17 mouse cellular contexts compared by ENCODE assay signal in genomic region chr7:49911147-49911946, GRCm38 (mm10). TPM values are rescaled to one million over a fixed set of nuclear protein-coding genes. Genes with fewer than 3 reads are reported as not detected.
A peak's percentile ranks its signal among the peaks of the same experiment; 100 is the strongest.
DNase-seq lines count a peak whose midpoint lies in the region; ATAC-seq and TF ChIP-seq lines count a peak whose summit lies in the region.
"Had no signal": no experiment of that assay in that cellular context is flagged by ENCODE, and none has a peak within 500 bp of the region (broad histone marks: within the 10 kb centered on the region; RNA-seq: fewer than 3 reads in every experiment).

No protein-coding gene starts in this region.

- no peaks in the 10 kb centered on the region for H3K36me3 ChIP-seq in forebrain, embryonic 10.5 days (replicated peaks)
- H3K36me3 ChIP-seq in forebrain, embryonic 11.5 days (ENCODE audit: control insufficient read depth, insufficient read depth, low read length), result no peaks in the 10 kb centered on the region
- H3K36me3 ChIP-seq in hindbrain, postnatal 0 days (ENCODE audit: insufficient read depth, low read length), result no peaks in the 10 kb centered on the region
- H3K36me3 ChIP-seq in neural tube, embryonic 11.5 days (ENCODE audit: control insufficient read depth, insufficient read depth, low read length), result no peaks in the 10 kb centered on the region
- H3K36me3 ChIP-seq in liver, embryonic 12.5 days, result no peaks in the 10 kb centered on the region

- WGBS in forebrain, embryonic 10.5 days, result 2% methylated on average over 23 of the region's 23 CpGs
- WGBS in forebrain, embryonic 11.5 days, result 1% methylated on average over 23 of the region's 23 CpGs
- WGBS in hindbrain, postnatal 0 days, result 1% methylated on average over 23 of the region's 23 CpGs
- WGBS in neural tube, embryonic 11.5 days, result 2% methylated on average over 23 of the region's 23 CpGs
- 6% methylated on average over 23 of the region's 23 CpGs for WGBS in liver, embryonic 12.5 days (ENCODE audit: insufficient replicate concordance)

- H3K4me3 ChIP-seq in forebrain, embryonic 10.5 days, result peak overlapping the region; percentile 0; the same call in 1 of the 2 replicates
- H3K4me3 ChIP-seq in forebrain, embryonic 11.5 days (ENCODE audit: low read depth, low read length), result no peak overlapping the region
- H3K4me3 ChIP-seq in hindbrain, postnatal 0 days (ENCODE audit: low read length), result peak overlapping the region; percentile 33
- peak overlapping the region; percentile 30 for H3K4me3 ChIP-seq in neural tube, embryonic 11.5 days (ENCODE audit: low read depth, low read length)
- H3K4me3 ChIP-seq in liver, embryonic 12.5 days, result no peak overlapping the region

- H3K9ac ChIP-seq in forebrain, embryonic 11.5 days (ENCODE audit: low read length), result no peak overlapping the region
- H3K9ac ChIP-seq in hindbrain, postnatal 0 days (replicated peaks; ENCODE audit: low read length), result peak overlapping the region; percentile 40
- H3K9ac ChIP-seq in neural tube, embryonic 11.5 days (ENCODE audit: low read length), result peak overlapping the region; percentile 39
- H3K9ac ChIP-seq in liver, embryonic 12.5 days, result no peak overlapping the region
- H3K9ac ChIP-seq: lung, embryonic 14.5 days had no signal

- H3K27ac ChIP-seq in forebrain, embryonic 10.5 days, result no peak overlapping the region
- H3K27ac ChIP-seq in forebrain, embryonic 11.5 days (ENCODE audit: low read depth, low read length), result no peak overlapping the region
- peak overlapping the region; percentile 46 for H3K27ac ChIP-seq in hindbrain, postnatal 0 days
- peak overlapping the region; percentile 35; the same call in 1 of the 2 replicates for H3K27ac ChIP-seq in neural tube, embryonic 11.5 days (ENCODE audit: low read depth, low read length)
- no peak overlapping the region for H3K27ac ChIP-seq in liver, embryonic 12.5 days

- ATAC-seq in forebrain, embryonic 11.5 days (replicated peaks; ENCODE audit: low FRiP score), result no peak
- no peak for ATAC-seq in hindbrain, postnatal 0 days
- ATAC-seq in neural tube, embryonic 11.5 days (ENCODE audit: insufficient read depth, low FRiP score, low TSS enrichment), result no peak
- no peak for ATAC-seq in liver, embryonic 12.5 days
- ATAC-seq: intestine, postnatal 0 days had no signal

- H3K27me3 ChIP-seq in forebrain, embryonic 10.5 days (ENCODE audit: poor library complexity, severe bottlenecking), result peaks cover 100% of the 10 kb centered on the region
- H3K27me3 ChIP-seq in forebrain, embryonic 11.5 days (ENCODE audit: control insufficient read depth, insufficient read depth, low read length), result peaks cover 99% of the 10 kb centered on the region
- H3K27me3 ChIP-seq in hindbrain, postnatal 0 days (ENCODE audit: insufficient read depth, low read length), result peaks cover 58% of the 10 kb centered on the region
- peaks cover 99% of the 10 kb centered on the region for H3K27me3 ChIP-seq in neural tube, embryonic 11.5 days (ENCODE audit: control insufficient read depth, insufficient read depth, low read length)
- peaks cover 100% of the 10 kb centered on the region for H3K27me3 ChIP-seq in liver, embryonic 12.5 days (replicated peaks)

- no peak for TF ChIP-seq POLR2A in brain, embryonic 14.5 days (IDR thresholded peaks at IDR 0.05; ENCODE audit: borderline replicate concordance, extremely low read depth, insufficient read depth, insufficient read length, poor library complexity, severe bottlenecking)

- H3K4me1 ChIP-seq in forebrain, embryonic 10.5 days, result peaks cover 36% of the 10 kb centered on the region
- H3K4me1 ChIP-seq in forebrain, embryonic 11.5 days (replicated peaks; ENCODE audit: control insufficient read depth, insufficient read depth, low read length), result 0 out of 2 replicates have a peak, but pooled peaks cover 4% of the 10 kb centered on the region
- H3K4me1 ChIP-seq in hindbrain, postnatal 0 days (ENCODE audit: insufficient read depth, low read length), result no peaks in the 10 kb centered on the region
- no peaks in the 10 kb centered on the region for H3K4me1 ChIP-seq in neural tube, embryonic 11.5 days (ENCODE audit: control insufficient read depth, insufficient read depth, low read length)
- no peaks in the 10 kb centered on the region for H3K4me1 ChIP-seq in liver, embryonic 12.5 days

- no peak overlapping the region for H3K4me2 ChIP-seq in forebrain, embryonic 11.5 days (ENCODE audit: low read depth, low read length, severe bottlenecking)
- peak overlapping the region; percentile 34 for H3K4me2 ChIP-seq in hindbrain, postnatal 0 days (ENCODE audit: low read depth, low read length)
- 0 out of 2 replicates have a peak overlapping the region, but pooled peaks have one; percentile 3 for H3K4me2 ChIP-seq in neural tube, embryonic 11.5 days (ENCODE audit: low read depth)
- H3K4me2 ChIP-seq in liver, embryonic 12.5 days, result no peak overlapping the region
- H3K4me2 ChIP-seq: lung, embryonic 14.5 days had no signal

- H3K9me3 ChIP-seq in forebrain, embryonic 10.5 days, result no peaks in the 10 kb centered on the region
- no peaks in the 10 kb centered on the region for H3K9me3 ChIP-seq in forebrain, embryonic 11.5 days (ENCODE audit: control insufficient read depth, low read length)
- no peaks in the 10 kb centered on the region for H3K9me3 ChIP-seq in hindbrain, postnatal 0 days (ENCODE audit: low read length)
- H3K9me3 ChIP-seq in neural tube, embryonic 11.5 days (ENCODE audit: control insufficient read depth, low read length), result no peaks in the 10 kb centered on the region
- no peaks in the 10 kb centered on the region for H3K9me3 ChIP-seq in liver, embryonic 12.5 days (replicated peaks)

- TF ChIP-seq CTCF in brain, embryonic 14.5 days (IDR thresholded peaks at IDR 0.05; ENCODE audit: borderline replicate concordance, extremely low read depth, insufficient read depth, insufficient read length), result no peak
- no peak for TF ChIP-seq CTCF in hindbrain, postnatal 0 days (IDR thresholded peaks at IDR 0.05; ENCODE audit: low read depth)

- peak; percentile 33 for DNase-seq in forebrain, embryonic 10.5 days (ENCODE audit: extremely low spot score, low spot score)
- DNase-seq in forebrain, embryonic 11.5 days (ENCODE audit: low spot score), result no peak
- peak; percentile 27 for DNase-seq in brain, embryonic 14.5 days (ENCODE audit: low read depth)
- DNase-seq in hindbrain, postnatal 0 days (ENCODE audit: low spot score), result peak; percentile 27
- peak; percentile 38 for DNase-seq in neural tube, embryonic 11.5 days (ENCODE audit: low spot score)
- DNase-seq in thymus, postnatal 25 days, result no peak
- DNase-seq in gastrocnemius, adult 18-20 months (ENCODE audit: low spot score), result no peak
- DNase-seq: adrenal gland, adult 8-10 months; cerebellum, postnatal 36 days; heart, adult 11 months; right cerebral cortex, postnatal 14 days had no signal

RNA-seq across cellular contexts. Expression of gene Slc6a5, which starts 1.4 kb away (rescaled TPM):
- polyA plus RNA-seq in forebrain, embryonic 10.5 days (2016; fragmentation: Nextera tagmentation; extraction: Ambion mirVana), result not detected in 2 replicates
- polyA plus RNA-seq in forebrain, embryonic 11.5 days (2014; fragmentation: Nextera tagmentation; extraction: Ambion mirVana), result not detected in 2 replicates
- 2.2 and 10.4 TPM in 2 replicates for polyA plus RNA-seq in brain, embryonic 14.5 days (2012; rRNA removed)
- total RNA-seq in hindbrain, postnatal 0 days (2014; rRNA removed), result 49.6 and 57.2 TPM in 2 replicates
- polyA plus RNA-seq in hindbrain, postnatal 0 days (2015; fragmentation: Nextera tagmentation; extraction: Ambion mirVana), result 9.8 and 10.9 TPM in 2 replicates
- 3.7 and 4.4 TPM in 2 replicates for polyA plus RNA-seq in neural tube, embryonic 11.5 days (2014; fragmentation: Nextera tagmentation; extraction: Ambion mirVana)
- not detected for total RNA-seq in gastrocnemius, adult 18-20 months (2021)
- not detected in 2 replicates for polyA plus RNA-seq in liver, embryonic 12.5 days (2016; fragmentation: Nextera tagmentation; extraction: Ambion mirVana)
- total RNA-seq: heart, postnatal 10 days; neutrophil, adult 5-6 weeks had no signal
- polyA plus RNA-seq: intestine, postnatal 0 days; lung, embryonic 14.5 days; urinary bladder, adult 2 months had no signal

Comparison
In these comparisons a context has a peak if more than half of its experiments do, and no peak if none do; other contexts are left out.
1. DNase-seq: peak in forebrain, embryonic 10.5 days (single experiment), brain, embryonic 14.5 days (single experiment), hindbrain, postnatal 0 days (single experiment) and neural tube, embryonic 11.5 days (single experiment); none in forebrain, embryonic 11.5 days (single experiment), thymus, postnatal 25 days (single experiment) and gastrocnemius, adult 18-20 months (single experiment).
2. H3K4me3 ChIP-seq: peak in forebrain, embryonic 10.5 days (single experiment), hindbrain, postnatal 0 days (single experiment) and neural tube, embryonic 11.5 days (single experiment); none in forebrain, embryonic 11.5 days (single experiment) and liver, embryonic 12.5 days (single experiment).
3. H3K27ac ChIP-seq: peak in hindbrain, postnatal 0 days (single experiment) and neural tube, embryonic 11.5 days (single experiment); none in forebrain, embryonic 10.5 days (single experiment), forebrain, embryonic 11.5 days (single experiment) and liver, embryonic 12.5 days (single experiment).
4. H3K4me2 ChIP-seq: peak in hindbrain, postnatal 0 days (single experiment) and neural tube, embryonic 11.5 days (single experiment); none in forebrain, embryonic 11.5 days (single experiment) and liver, embryonic 12.5 days (single experiment).
5. H3K9ac ChIP-seq: peak in hindbrain, postnatal 0 days (single experiment) and neural tube, embryonic 11.5 days (single experiment); none in forebrain, embryonic 11.5 days (single experiment) and liver, embryonic 12.5 days (single experiment).